Mouse (Mus musculus) olfactory bulb, adult 2 months (tissue): ENCODE data around the gene D6Ertd527e.

Source experiments
- CTCF ChIP-seq: fragments of 200-500 bp; IDR thresholded peaks from 2 replicates; pipeline ENCODE4 v1.5.1; 2012; ENCODE audit warnings: low read depth, mild to moderate bottlenecking, low read length, moderate library complexity; ENCODE audit not compliant: insufficient read depth
- POLR2A ChIP-seq: fragments of 200-500 bp; IDR thresholded peaks from 2 replicates; pipeline ENCODE4 v1.6.1; 2012; ENCODE audit warnings: mild to moderate bottlenecking, low read depth, low read length, moderate library complexity; ENCODE audit not compliant: insufficient read depth

- TF ChIP-seq POLR2A: no peak
- no peak for TF ChIP-seq CTCF
Observed at GRCm38 (mm10) chr6:87123973-87124372, 19.4 kb downstream of the D6Ertd527e start.
